Mouse (Mus musculus) urinary bladder, postnatal 36 days (tissue): ENCODE measurements at regions not wholly inside any gene's neighbourhood (a gene's known extent, or its start where the extent isn't known, plus 50 kb on each side); places are given as distances from the start of the nearest gene placed in this dataset.

Experiments
- DNase-seq, 2 experiments: peaks; one replicate each; pipeline ENCODE4 v3.0.0; 2022; ENCODE audit warnings: low spot score in 2 of 2, mixed read lengths in 1 of 2

- DNase-seq, result no peak
These were observed 332.2 kb downstream of the Galc start for GRCm38 (mm10) chr12:97927036-97927435.

GRCm38 (mm10) chr12:97921349-97922264 lies 337.7 kb downstream of the Galc start:
- no peak for DNase-seq

- no peak for DNase-seq
These were observed 340.8 kb downstream of the Galc start for GRCm38 (mm10) chr12:97918416-97918815.

- no peak for DNase-seq
These were observed 344.2 kb downstream of the Galc start for GRCm38 (mm10) chr12:97915026-97915425.

- DNase-seq, result no peak
These were observed 346.5 kb downstream of the Galc start for GRCm38 (mm10) chr12:97912730-97913129.

GRCm38 (mm10) chr12:97899266-97899665 lies 360.0 kb downstream of the Galc start:
- no peak for DNase-seq

- no peak for DNase-seq
These were observed 361.1 kb downstream of the Galc start for GRCm38 (mm10) chr12:97898178-97898577.

- no peak for DNase-seq
These were observed 363.3 kb downstream of the Galc start for GRCm38 (mm10) chr12:97895981-97896380.

- DNase-seq, result no peak
These were observed 370.3 kb downstream of the Galc start for GRCm38 (mm10) chr12:97888801-97889455.

- DNase-seq, result no peak
These were observed 370.9 kb downstream of the Galc start for GRCm38 (mm10) chr12:97888291-97888800.

- no peak for DNase-seq
These were observed 376.8 kb downstream of the Galc start for GRCm38 (mm10) chr12:97882439-97882838.

- DNase-seq, result peak; percentile 27 to 59
These were observed 386.9 kb downstream of the Galc start for GRCm38 (mm10) chr12:97872391-97872790.

- DNase-seq, result no peak
These were observed 396.3 kb downstream of the Galc start for GRCm38 (mm10) chr12:97862921-97863320.

- DNase-seq, result no peak
These were observed 422.9 kb downstream of the Galc start for GRCm38 (mm10) chr12:97836202-97836908.

GRCm38 (mm10) chr12:97793364-97794120 lies 465.7 kb downstream of the Galc start:
- no peak for DNase-seq

- no peak for DNase-seq
These were observed 475.8 kb downstream of the Galc start for GRCm38 (mm10) chr12:97783476-97783875.

GRCm38 (mm10) chr12:97759116-97759515 lies 500.1 kb downstream of the Galc start:
- DNase-seq, result no peak

GRCm38 (mm10) chr12:97758624-97759023 lies 500.6 kb downstream of the Galc start:
- no peak for DNase-seq

- DNase-seq, result no peak
These were observed 509.1 kb downstream of the Galc start for GRCm38 (mm10) chr12:97750166-97750565.

GRCm38 (mm10) chr12:97740927-97741326 lies 518.3 kb downstream of the Galc start:
- DNase-seq, result no peak

- no peak for DNase-seq
These were observed 527.1 kb downstream of the Galc start for GRCm38 (mm10) chr12:97732078-97732580.
